Comparison of ENCODE assay signal across 23 mouse cellular contexts in genomic region chrX:142535954-142536353, GRCm38 (mm10).
DNase-seq lines count a peak whose midpoint lies in the region; ATAC-seq and TF ChIP-seq lines count a peak whose summit lies in the region.
"Had no signal": no experiment of that assay in that cellular context is flagged by ENCODE, and none has a peak within 500 bp of the region (broad histone marks: within the 10 kb centered on the region; RNA-seq: fewer than 3 reads in every experiment).

No protein-coding gene starts in this region.

- no peak overlapping the region for H3K27ac ChIP-seq in CH12.LX (ENCODE audit: insufficient read depth, low read depth)
- H3K27ac ChIP-seq in stomach, postnatal 0 days (replicated peaks), result no peak overlapping the region
- H3K27ac ChIP-seq: embryonic facial prominence, embryonic 13.5 days; embryonic facial prominence, embryonic 15.5 days; forebrain, embryonic 13.5 days; forebrain, embryonic 15.5 days had no signal

- TF ChIP-seq POLR2A in CH12.LX (IDR thresholded peaks at IDR 0.05; ENCODE audit: low read depth, low read length), result no peak

- H3K4me1 ChIP-seq in CH12.LX (ENCODE audit: control insufficient read depth in 1 of 2, insufficient read depth in 2 of 2), result peaks cover 5 to 41% of the 10 kb centered on the region in 2 experiments; a peak in 3 of 4 replicates
- H3K4me1 ChIP-seq in stomach, postnatal 0 days (replicated peaks; ENCODE audit: control insufficient read depth, insufficient read depth), result no peaks in the 10 kb centered on the region
- H3K4me1 ChIP-seq: embryonic facial prominence, embryonic 13.5 days; embryonic facial prominence, embryonic 15.5 days; forebrain, embryonic 13.5 days; forebrain, embryonic 15.5 days had no signal

- no peaks in the 10 kb centered on the region for H3K79me2 ChIP-seq in CH12.LX (replicated peaks; ENCODE audit: control insufficient read depth, extremely low read depth, insufficient read depth, poor library complexity, severe bottlenecking)

- H3K4me2 ChIP-seq in CH12.LX (ENCODE audit: insufficient read depth, low read depth, poor library complexity, severe bottlenecking), result 0 out of 2 replicates have a peak overlapping the region, but pooled peaks have one; percentile 5
- no peak overlapping the region for H3K4me2 ChIP-seq in stomach, postnatal 0 days (replicated peaks; ENCODE audit: low read depth)
- H3K4me2 ChIP-seq: embryonic facial prominence, embryonic 13.5 days; embryonic facial prominence, embryonic 15.5 days; forebrain, embryonic 13.5 days; forebrain, embryonic 15.5 days had no signal

- peak; percentile 15; the same call in 1 of the 2 replicates for ATAC-seq in common myeloid progenitor, adult 5-6 weeks (replicated peaks; ENCODE audit: low read depth, poor library complexity, severe bottlenecking)
- no peak for ATAC-seq in stomach, postnatal 0 days (ENCODE audit: low FRiP score, low TSS enrichment)
- ATAC-seq: CD4-positive, CD25-positive, alpha-beta regulatory T cell, adult 4 months; forebrain, embryonic 13.5 days; forebrain, embryonic 15.5 days; forebrain, postnatal 0 days had no signal

- H3K36me3 ChIP-seq in CH12.LX (replicated peaks in 1 of 2; ENCODE audit: control insufficient read depth in 1 of 2, insufficient read depth in 1 of 2, low read length in 1 of 2), result no peaks in the 10 kb centered on the region
- H3K36me3 ChIP-seq in stomach, postnatal 0 days (ENCODE audit: control insufficient read depth, insufficient read depth, low read length), result no peaks in the 10 kb centered on the region
- H3K36me3 ChIP-seq: embryonic facial prominence, embryonic 13.5 days; embryonic facial prominence, embryonic 15.5 days; forebrain, embryonic 15.5 days had no signal

- dilution Hi-C loops in CH12.LX (cut with MboI; ENCODE audit: extremely low pct_ligation_motif_present, extremely low pct_unique_long_range_greater_than_20kb, low sequenced_read_pairs), result no loop called here

- no peak for TF ChIP-seq RAD21 in CH12.LX (IDR thresholded peaks at IDR 0.05; ENCODE audit: low read depth, low read length)

- TF ChIP-seq EP300 in CH12.LX (IDR thresholded peaks at IDR 0.05; ENCODE audit: low read length), result no peak
- no peak for TF ChIP-seq EP300 in stomach, postnatal 0 days (optimal IDR thresholded peaks at IDR 0.05)

- DNase-seq in CH12.LX (ENCODE audit: extremely low read depth) (no peak), MEL-GATA-1-ER (ENCODE audit: extremely low read depth, low read depth) (peak; percentile 83)
- no peak for DNase-seq in neural tube, embryonic 10.5 days (ENCODE audit: extremely low spot score, low spot score)
- no peak for DNase-seq in right cerebral cortex, adult 2 months (ENCODE audit: low spot score in 2 of 2)
- no peak for DNase-seq in stomach, postnatal 0 days (ENCODE audit: low spot score)
- DNase-seq: adrenal gland, adult 8-10 months; adrenal gland, postnatal 14 days; adrenal gland, postnatal 36 days; B cell, adult 2 months; cerebellum, adult 11 months; cerebellum, adult 18-20 months; cerebellum, adult 8-10 months; cerebellum, adult 9-11 months; cerebellum, postnatal 14 days; embryo, embryonic 11 days; forebrain, postnatal 0 days had no signal

- no peak for TF ChIP-seq CTCF in CH12.LX (conservative IDR thresholded peaks at IDR 0.05 in 1 of 2, IDR thresholded peaks at IDR 0.05 in 1 of 2; ENCODE audit: low read depth in 2 of 2, low read length in 2 of 2)
- TF ChIP-seq CTCF in stomach, postnatal 0 days (IDR thresholded peaks at IDR 0.05; ENCODE audit: low read depth), result no peak

- no peaks in the 10 kb centered on the region for H3K27me3 ChIP-seq in CH12.LX (replicated peaks)
- no peaks in the 10 kb centered on the region for H3K27me3 ChIP-seq in stomach, postnatal 0 days (ENCODE audit: control insufficient read depth, insufficient read depth, low read length)
- H3K27me3 ChIP-seq: embryonic facial prominence, embryonic 15.5 days; forebrain, embryonic 15.5 days had no signal

- no peak overlapping the region for H3K4me3 ChIP-seq in CH12.LX (replicated peaks in 1 of 3; ENCODE audit: low read depth in 2 of 3, low read length in 2 of 3, poor library complexity in 1 of 3)
- no peak overlapping the region for H3K4me3 ChIP-seq in stomach, postnatal 0 days (ENCODE audit: low read depth, low read length)
- H3K4me3 ChIP-seq: embryonic facial prominence, embryonic 13.5 days; embryonic facial prominence, embryonic 15.5 days; erythroblast, embryonic 14.5 days; forebrain, embryonic 13.5 days; forebrain, embryonic 15.5 days had no signal

- 78% methylated on average over 2 of the region's 2 CpGs for whole genome bisulfite sequencing in stomach, postnatal 0 days

- no peaks in the 10 kb centered on the region for H3K9me3 ChIP-seq in CH12.LX (replicated peaks; ENCODE audit: low read length)
- no peaks in the 10 kb centered on the region for H3K9me3 ChIP-seq in stomach, postnatal 0 days (ENCODE audit: control insufficient read depth, low read length)
- H3K9me3 ChIP-seq: embryonic facial prominence, embryonic 13.5 days; embryonic facial prominence, embryonic 15.5 days; forebrain, embryonic 13.5 days; forebrain, embryonic 15.5 days had no signal

- H3K9ac ChIP-seq in CH12.LX (ENCODE audit: insufficient read depth, low read depth), result no peak overlapping the region
- H3K9ac ChIP-seq in stomach, postnatal 0 days (ENCODE audit: low read length), result no peak overlapping the region
- H3K9ac ChIP-seq: embryonic facial prominence, embryonic 13.5 days; embryonic facial prominence, embryonic 15.5 days; forebrain, embryonic 13.5 days; forebrain, embryonic 15.5 days; forebrain, postnatal 0 days had no signal

- in situ Hi-C loops in CH12.LX (cut with MboI; ENCODE audit: low pct_ligation_motif_present, low pct_unique_long_range_greater_than_20kb, low sequenced_read_pairs), result loop anchor here (25.0 kb wide), 1 partner anchor 324 kb away; no protein-coding TSS in a partner anchor

TF ChIP-seq in CH12.LX, 34 proteins besides CTCF, POLR2A, EP300 and RAD21:
- TF ChIP-seq NRF1 (IDR thresholded peaks at IDR 0.05; ENCODE audit: low read depth, low read length) (no peak), ZMIZ1 (IDR thresholded peaks at IDR 0.05; ENCODE audit: low read depth, low read length) (no peak), JUND (conservative IDR thresholded peaks at IDR 0.05; ENCODE audit: low read depth, low read length) (no peak), ELF1 (IDR thresholded peaks at IDR 0.05; ENCODE audit: low read depth, low read length) (no peak), ZNF384 (IDR thresholded peaks at IDR 0.05; ENCODE audit: low read depth, low read length) (no peak), MAZ (IDR thresholded peaks at IDR 0.05; ENCODE audit: low read depth, low read length) (no peak), TCF12 (IDR thresholded peaks at IDR 0.05; ENCODE audit: low read depth, low read length) (no peak), TBP (conservative IDR thresholded peaks at IDR 0.05; ENCODE audit: low read depth, low read length) (no peak), MXI1 (IDR thresholded peaks at IDR 0.05; ENCODE audit: low read depth, low read length) (no peak), NELFE (IDR thresholded peaks at IDR 0.05; ENCODE audit: low read depth, low read length) (no peak), USF2 (conservative IDR thresholded peaks at IDR 0.05; ENCODE audit: low read depth, low read length) (no peak), CHD1 (IDR thresholded peaks at IDR 0.05; ENCODE audit: low read depth, low read length) (no peak), MEF2A (IDR thresholded peaks at IDR 0.05; ENCODE audit: borderline replicate concordance, low read depth, low read length) (no peak), PAX5 (IDR thresholded peaks at IDR 0.05; ENCODE audit: low read length) (no peak), RCOR1 (conservative IDR thresholded peaks at IDR 0.05; ENCODE audit: low read depth, low read length) (no peak), ZC3H11A (IDR thresholded peaks at IDR 0.05; ENCODE audit: low read depth, low read length) (no peak), GABPA (IDR thresholded peaks at IDR 0.05; ENCODE audit: insufficient replicate concordance, low read depth, low read length) (no peak), MYC (IDR thresholded peaks at IDR 0.05; ENCODE audit: low read depth, low read length) (no peak)
